Mouse (Mus musculus) A20 (cell line): ENCODE results near the gene Nanog.

Experiments
- DNase-seq: peaks from one replicate; pipeline ENCODE4 v3.0.0-alpha.2; 2011; ENCODE audit warnings: low read depth, low spot score

The Nanog gene

DNA sequence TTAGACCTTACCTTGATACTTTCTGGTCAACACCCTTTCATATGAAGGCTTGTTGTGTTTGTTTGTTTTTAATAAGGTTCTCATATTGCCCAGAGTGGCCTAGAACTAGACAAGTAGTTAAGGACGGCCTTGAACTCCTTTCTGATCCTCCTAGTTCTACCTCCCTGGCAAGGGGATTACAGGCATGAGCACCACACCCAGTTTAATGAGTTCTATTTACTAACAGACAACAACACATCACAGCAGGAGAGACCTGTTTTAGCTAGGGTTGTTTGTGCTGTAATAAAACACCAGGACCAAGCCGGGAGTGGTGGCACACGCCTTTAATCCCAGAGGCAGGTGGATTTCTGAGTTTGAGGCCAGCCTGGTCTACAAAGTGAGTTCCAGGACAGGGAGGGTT lies 55.2 kb downstream of the Nanog start:
- DNase-seq = no peak

DNA sequence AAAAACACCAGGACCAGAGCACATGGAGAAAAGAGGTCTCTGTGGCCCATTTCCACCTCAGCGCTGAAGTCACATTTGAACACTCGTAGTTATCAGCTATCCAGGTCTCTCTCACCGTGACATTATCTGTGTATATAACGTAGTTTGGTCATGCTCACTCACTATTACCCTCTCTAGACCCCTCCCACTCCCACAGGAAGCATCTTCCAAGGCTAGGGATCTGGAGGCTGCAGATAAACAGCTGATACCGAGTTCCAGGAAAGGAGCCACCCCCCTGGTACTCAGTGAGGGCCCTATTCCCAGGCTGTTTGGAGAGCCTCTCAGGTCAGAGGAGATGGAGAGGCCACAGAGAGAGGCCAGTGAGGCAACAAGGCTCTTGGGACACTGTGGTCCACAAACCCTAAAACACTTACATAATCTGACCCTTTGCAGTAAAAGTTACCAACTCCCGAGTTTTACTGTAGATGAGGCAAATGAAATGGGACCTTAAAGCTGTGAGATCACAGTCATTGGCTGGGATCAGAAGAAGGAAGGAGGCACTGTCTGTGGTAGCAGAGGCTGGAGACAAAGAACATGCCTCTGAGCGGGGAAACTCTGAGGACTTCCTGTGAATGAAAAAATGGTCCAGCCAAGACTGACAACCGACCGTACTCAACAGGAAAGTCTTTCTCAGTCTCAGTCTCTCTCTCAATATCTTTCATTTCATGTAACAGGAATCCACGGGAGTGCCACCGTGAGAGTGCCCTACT lies 55.8 kb downstream of the Nanog start:
- DNase-seq = no peak

DNA sequence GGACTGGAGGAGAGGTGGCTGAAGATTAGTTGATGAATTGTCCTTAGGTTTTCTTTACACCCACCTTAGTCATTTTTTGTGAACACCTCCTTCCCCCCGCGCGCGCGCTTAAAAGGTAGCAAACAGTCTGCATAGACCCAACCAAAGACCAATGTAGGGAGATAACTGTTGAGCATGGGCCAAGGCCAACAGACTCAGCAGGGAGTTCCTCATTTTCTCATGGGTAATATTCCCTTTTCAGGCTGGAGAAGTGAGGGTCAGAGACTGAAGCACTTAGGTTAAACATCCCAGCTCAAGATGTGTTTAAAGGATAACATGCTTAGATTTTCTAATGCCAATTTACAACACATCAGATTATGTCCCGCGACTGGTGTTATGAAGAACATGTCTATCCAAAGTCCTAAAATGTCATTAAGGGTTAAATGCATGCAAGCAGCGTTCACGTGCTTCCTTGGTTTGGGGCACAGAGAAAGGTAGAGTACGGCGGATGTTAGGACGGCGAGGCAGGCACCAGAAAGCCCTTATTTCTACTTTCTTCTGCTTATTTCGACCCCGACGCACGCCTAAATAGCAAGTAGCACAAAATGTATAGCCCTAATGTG lies 56.7 kb downstream of the Nanog start:
- no peak for DNase-seq
